Comparison of ENCODE assay signal across 13 mouse cellular contexts in the genomic region with DNA sequence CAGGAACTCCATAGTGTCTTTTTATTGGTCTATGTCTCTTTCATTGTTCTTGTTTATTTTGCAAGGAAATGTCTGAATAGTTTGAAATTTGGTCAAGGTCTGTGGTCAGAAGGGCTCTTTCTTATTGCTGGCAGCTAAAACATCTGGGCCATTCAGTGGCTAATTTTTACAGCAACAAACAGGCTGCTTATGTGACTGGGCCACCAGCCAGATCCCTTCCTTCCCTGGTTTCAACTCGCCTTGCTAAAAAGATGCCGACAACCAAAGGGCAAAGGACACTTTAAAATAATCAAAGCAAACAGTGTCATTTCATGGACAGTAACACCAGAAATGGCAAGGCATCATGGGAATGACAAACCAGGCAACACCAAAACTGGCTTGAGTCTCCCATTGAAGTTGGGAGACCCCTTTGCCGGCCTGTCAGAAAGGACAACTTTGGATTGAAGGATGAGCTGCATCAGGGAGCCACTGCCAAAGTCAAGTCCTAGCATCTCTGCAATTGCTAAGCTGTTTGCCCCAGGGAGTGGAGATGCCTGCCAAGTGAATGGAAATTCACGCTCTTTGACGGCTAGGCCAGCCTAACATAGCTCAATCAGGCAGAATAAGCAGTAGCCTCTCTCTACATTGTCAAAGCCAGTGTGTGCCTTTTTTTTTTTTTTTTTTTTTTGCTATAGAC. TPM values are rescaled to one million over a fixed set of nuclear protein-coding genes. Genes with fewer than 3 reads are reported as not detected.
A peak's percentile ranks its signal among the peaks of the same experiment; 100 is the strongest.
DNase-seq lines count a peak whose midpoint lies in the region; ATAC-seq and TF ChIP-seq lines count a peak whose summit lies in the region.
"Had no signal": no experiment of that assay in that cellular context is flagged by ENCODE, and none has a peak within 500 bp of the region (broad histone marks: within the 10 kb centered on the region; RNA-seq: fewer than 3 reads in every experiment).

No protein-coding gene starts in this region.

- 0 out of 2 replicates have a peak, but pooled peaks cover 6% of the 10 kb centered on the region for H3K4me1 ChIP-seq in kidney, embryonic 15.5 days
- H3K4me1 ChIP-seq in embryonic facial prominence, embryonic 15.5 days: peaks cover 6% of the 10 kb centered on the region; the same call in 1 of the 2 replicates
- peaks cover 3% of the 10 kb centered on the region; the same call in 1 of the 2 replicates for H3K4me1 ChIP-seq in lung, embryonic 14.5 days (ENCODE audit: insufficient read depth)

- no peak overlapping the region for H3K4me2 ChIP-seq in kidney, embryonic 15.5 days
- H3K4me2 ChIP-seq in embryonic facial prominence, embryonic 15.5 days (replicated peaks): no peak overlapping the region
- no peak overlapping the region for H3K4me2 ChIP-seq in lung, embryonic 14.5 days
- H3K4me2 ChIP-seq: stomach, embryonic 15.5 days had no signal

- no peak overlapping the region for H3K4me3 ChIP-seq in kidney, embryonic 15.5 days (replicated peaks)
- H3K4me3 ChIP-seq in embryonic facial prominence, embryonic 15.5 days (replicated peaks): no peak overlapping the region
- H3K4me3 ChIP-seq in lung, embryonic 14.5 days (ENCODE audit: low read depth, low read length): no peak overlapping the region
- H3K4me3 ChIP-seq in layer of hippocampus, adult 2 months: no peak overlapping the region
- H3K4me3 ChIP-seq: stomach, embryonic 15.5 days had no signal

- no peaks in the 10 kb centered on the region for H3K9me3 ChIP-seq in kidney, embryonic 15.5 days (replicated peaks)
- H3K9me3 ChIP-seq in embryonic facial prominence, embryonic 15.5 days (replicated peaks): no peaks in the 10 kb centered on the region
- H3K9me3 ChIP-seq in lung, embryonic 14.5 days (ENCODE audit: low read depth, low read length): no peaks in the 10 kb centered on the region
- H3K9me3 ChIP-seq: stomach, embryonic 15.5 days had no signal

- TF ChIP-seq CTCF in lung, embryonic 14.5 days (IDR thresholded peaks at IDR 0.05; ENCODE audit: low read depth): no peak
- TF ChIP-seq CTCF in layer of hippocampus, adult 2 months (conservative IDR thresholded peaks at IDR 0.05): no peak

- 61% methylated on average over 5 of the region's 5 CpGs for WGBS in kidney, embryonic 15.5 days
- WGBS in embryonic facial prominence, embryonic 15.5 days: 36% methylated on average over 5 of the region's 5 CpGs
- WGBS in lung, embryonic 14.5 days: 33% methylated on average over 5 of the region's 5 CpGs

- no peaks in the 10 kb centered on the region for H3K27me3 ChIP-seq in kidney, embryonic 15.5 days
- no peaks in the 10 kb centered on the region for H3K27me3 ChIP-seq in embryonic facial prominence, embryonic 15.5 days
- no peaks in the 10 kb centered on the region for H3K27me3 ChIP-seq in lung, embryonic 14.5 days (ENCODE audit: insufficient read depth, low read length)
- H3K27me3 ChIP-seq: stomach, embryonic 15.5 days had no signal

- no peaks in the 10 kb centered on the region for H3K36me3 ChIP-seq in kidney, embryonic 15.5 days
- H3K36me3 ChIP-seq in embryonic facial prominence, embryonic 15.5 days: no peaks in the 10 kb centered on the region
- H3K36me3 ChIP-seq in lung, embryonic 14.5 days (ENCODE audit: insufficient read depth): no peaks in the 10 kb centered on the region
- H3K36me3 ChIP-seq: G1E; stomach, embryonic 15.5 days had no signal

- peak; percentile 12 for DNase-seq in kidney, adult 11 months
- peak; percentile 53 to 59 for DNase-seq in adrenal gland, postnatal 36 days
- DNase-seq in lung, embryonic 14.5 days: peak; percentile 94
- DNase-seq in thymus, postnatal 14 days: no peak
- no peak for DNase-seq in layer of hippocampus, postnatal 14 days (ENCODE audit: low spot score in 2 of 2)
- no peak for DNase-seq in layer of hippocampus, adult 2 months (ENCODE audit: low spot score in 2 of 2)

- H3K9ac ChIP-seq in kidney, embryonic 15.5 days: no peak overlapping the region
- H3K9ac ChIP-seq in embryonic facial prominence, embryonic 15.5 days: no peak overlapping the region
- no peak overlapping the region for H3K9ac ChIP-seq in lung, embryonic 14.5 days
- H3K9ac ChIP-seq: stomach, embryonic 15.5 days had no signal

- H3K27ac ChIP-seq in kidney, embryonic 15.5 days: no peak overlapping the region
- H3K27ac ChIP-seq in embryonic facial prominence, embryonic 15.5 days (replicated peaks): 0 out of 2 replicates have a peak overlapping the region, but pooled peaks have one; percentile 7
- 0 out of 2 replicates have a peak overlapping the region, but pooled peaks have one; percentile 55 for H3K27ac ChIP-seq in lung, embryonic 14.5 days (ENCODE audit: low read depth)
- H3K27ac ChIP-seq in layer of hippocampus, adult 2 months: no peak overlapping the region
- H3K27ac ChIP-seq: stomach, embryonic 15.5 days had no signal

- no peak for ATAC-seq in kidney, embryonic 15.5 days (replicated peaks; ENCODE audit: low FRiP score)
- ATAC-seq in embryonic facial prominence, embryonic 15.5 days (ENCODE audit: insufficient number of reproducible peaks, low FRiP score, low TSS enrichment, low read depth): no peak
- peak; percentile 89 for ATAC-seq in lung, embryonic 14.5 days (ENCODE audit: insufficient read depth)

RNA-seq across cellular contexts. Expression of gene 5530401A14Rik, which starts 15.3 kb away (rescaled TPM):
- 0.04 TPM in 1 of 2 replicates, not detected in the other for polyA plus RNA-seq in kidney, embryonic 15.5 days (2015; fragmentation: Nextera tagmentation; extraction: Ambion mirVana)
- total RNA-seq in adrenal gland, postnatal 36 days (2021): under 1 TPM; 0.07 to 0.10 TPM
- 0.05 and 0.15 TPM in 2 replicates for polyA plus RNA-seq in embryonic facial prominence, embryonic 15.5 days (2015; fragmentation: Nextera tagmentation; extraction: Ambion mirVana)
- polyA plus RNA-seq in lung, embryonic 14.5 days (2014; fragmentation: Nextera tagmentation; extraction: Ambion mirVana): not detected in 2 replicates
- total RNA-seq in layer of hippocampus, postnatal 14 days (2021): under 1 TPM; 0.09 to 0.10 TPM
- under 1 TPM; 0.12 to 0.20 TPM for total RNA-seq in layer of hippocampus, adult 2 months (2021)
- total RNA-seq: common myeloid progenitor, adult 5-6 weeks had no signal
- polyA plus RNA-seq: G1E; heart, embryonic 14.5 days; limb, embryonic 11.5 days; stomach, embryonic 15.5 days had no signal

Comparison
In these comparisons a context has a peak if more than half of its experiments do, and no peak if none do; other contexts are left out.
1. DNase-seq: peak in kidney, adult 11 months (single experiment), adrenal gland, postnatal 36 days (2 of 2) and lung, embryonic 14.5 days (single experiment); none in thymus, postnatal 14 days (single experiment), layer of hippocampus, postnatal 14 days (0 of 2) and layer of hippocampus, adult 2 months (0 of 2).
2. H3K27ac ChIP-seq: peak in embryonic facial prominence, embryonic 15.5 days (single experiment) and lung, embryonic 14.5 days (single experiment); none in kidney, embryonic 15.5 days (single experiment) and layer of hippocampus, adult 2 months (single experiment).